Mouse (Mus musculus): Measurements from ENCODE around the gene Nlrc5. TPM values are rescaled to one million over a fixed set of nuclear protein-coding genes. Genes with fewer than 3 reads are reported as not detected.
A peak's percentile ranks its signal among the peaks of the same experiment; 100 is the strongest.

Gene Nlrc5
- polyA plus RNA-seq, 1 experiment: 17.1 TPM

GRCm38 (mm10) chr8:94469656-94470055 lies 35.5 kb downstream of the Nlrc5 start:
- DNase-seq (ENCODE audit: low spot score): no peak

GRCm38 (mm10) chr8:94470794-94471193 lies 36.6 kb downstream of the Nlrc5 start:
- no peak for DNase-seq (ENCODE audit: low spot score)

- DNase-seq (ENCODE audit: low spot score): no peak
Observed at GRCm38 (mm10) chr8:94471281-94471680, 37.1 kb downstream of the Nlrc5 start.

GRCm38 (mm10) chr8:94472741-94473140 lies 38.6 kb downstream of the Nlrc5 start:
- no peak for DNase-seq (ENCODE audit: low spot score)

GRCm38 (mm10) chr8:94473431-94473830 lies 39.3 kb downstream of the Nlrc5 start:
- DNase-seq (ENCODE audit: low spot score): no peak

GRCm38 (mm10) chr8:94475786-94476185 lies 41.6 kb downstream of the Nlrc5 start:
- DNase-seq (ENCODE audit: low spot score): no peak

DNA sequence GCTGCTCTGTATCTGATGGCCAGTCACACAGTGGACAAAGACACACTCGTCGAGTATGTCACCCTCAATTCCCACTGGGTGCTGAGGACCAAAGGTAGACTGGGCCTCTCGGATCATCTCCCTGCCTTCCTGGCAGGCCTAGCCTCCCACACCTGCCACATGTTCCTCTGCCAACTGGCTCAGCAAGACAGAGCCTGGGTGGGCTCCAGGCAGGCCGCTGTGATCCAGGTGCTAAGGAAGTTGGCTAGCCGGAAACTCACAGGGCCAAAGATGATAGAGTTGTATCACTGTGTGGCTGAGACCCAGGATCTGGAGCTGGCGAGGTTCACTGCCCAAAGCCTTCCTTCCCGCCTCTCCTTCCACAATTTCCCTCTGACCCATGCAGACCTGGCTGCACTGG lies 42.7 kb downstream of the Nlrc5 start:
- no peak for DNase-seq (ENCODE audit: low spot score)

DNA sequence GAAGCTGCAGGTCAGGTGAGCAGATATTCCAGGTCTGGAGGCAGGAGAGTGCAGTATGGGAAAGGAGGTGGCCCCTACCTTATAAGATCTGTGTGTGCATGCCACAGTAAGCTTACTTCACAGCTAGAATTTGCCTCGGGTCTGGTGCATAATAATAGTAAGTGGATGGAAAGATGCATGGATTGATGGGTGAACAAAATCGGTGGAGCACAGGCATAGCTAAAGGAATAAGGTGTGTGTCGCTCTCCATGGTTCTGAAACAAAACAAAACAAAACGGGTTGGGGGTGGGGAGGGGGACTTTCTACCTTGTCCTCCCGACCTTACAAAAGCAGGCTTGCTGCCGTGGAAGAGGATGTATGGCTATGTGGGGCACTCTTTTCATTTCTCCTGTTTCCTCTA lies 47.9 kb downstream of the Nlrc5 start:
- no peak for DNase-seq (ENCODE audit: low spot score)

GRCm38 (mm10) chr8:94485288-94485687 lies 51.1 kb downstream of the Nlrc5 start:
- DNase-seq (ENCODE audit: low spot score): no peak

DNA sequence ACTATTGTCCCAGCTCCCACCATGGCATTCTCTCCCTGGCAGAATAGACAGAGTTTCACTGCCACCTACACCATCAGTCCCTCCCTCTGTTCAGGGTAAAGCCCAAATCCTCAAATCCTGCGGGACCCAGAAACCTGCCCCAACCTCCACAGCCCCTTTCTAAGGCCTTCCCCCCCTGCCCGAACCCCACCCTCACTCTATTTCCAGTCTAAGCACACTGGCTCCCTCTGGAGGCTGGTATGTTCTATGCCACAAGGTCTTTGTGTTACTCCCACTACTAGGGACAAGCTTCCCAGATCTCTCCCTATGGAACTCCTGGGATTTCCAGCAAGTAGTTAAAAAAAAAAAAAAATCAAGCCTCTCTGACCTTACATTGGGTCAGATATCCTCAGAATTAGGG lies 51.7 kb downstream of the Nlrc5 start:
- no peak for DNase-seq (ENCODE audit: low spot score)

DNA sequence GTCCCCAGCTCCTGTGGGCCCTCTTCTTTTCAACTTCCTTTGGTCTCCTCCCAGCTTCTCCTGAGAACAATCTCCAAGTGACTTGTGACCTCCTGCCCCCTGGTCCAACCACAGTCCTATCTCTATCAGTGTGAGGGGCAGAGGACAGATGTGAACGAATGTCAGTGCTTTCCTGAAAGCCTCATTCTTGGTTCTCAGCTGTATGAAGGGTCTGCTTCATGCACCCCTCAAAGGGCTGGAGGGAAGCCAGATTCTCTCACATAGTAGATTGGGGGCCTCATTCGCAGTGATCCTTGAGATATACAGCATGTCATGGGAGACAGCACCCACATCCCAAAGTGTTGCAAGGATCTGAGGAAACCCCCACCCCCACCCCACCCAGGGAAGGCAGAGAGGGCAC lies 53.9 kb downstream of the Nlrc5 start:
- DNase-seq (ENCODE audit: low spot score): peak; percentile 13

- DNase-seq (ENCODE audit: low spot score): peak; percentile 12
Observed at GRCm38 (mm10) chr8:94489809-94490483, 55.8 kb downstream of the Nlrc5 start.

GRCm38 (mm10) chr8:94492021-94492681 lies 58.0 kb downstream of the Nlrc5 start:
- peak; percentile 69 for DNase-seq (ENCODE audit: low spot score)

DNA sequence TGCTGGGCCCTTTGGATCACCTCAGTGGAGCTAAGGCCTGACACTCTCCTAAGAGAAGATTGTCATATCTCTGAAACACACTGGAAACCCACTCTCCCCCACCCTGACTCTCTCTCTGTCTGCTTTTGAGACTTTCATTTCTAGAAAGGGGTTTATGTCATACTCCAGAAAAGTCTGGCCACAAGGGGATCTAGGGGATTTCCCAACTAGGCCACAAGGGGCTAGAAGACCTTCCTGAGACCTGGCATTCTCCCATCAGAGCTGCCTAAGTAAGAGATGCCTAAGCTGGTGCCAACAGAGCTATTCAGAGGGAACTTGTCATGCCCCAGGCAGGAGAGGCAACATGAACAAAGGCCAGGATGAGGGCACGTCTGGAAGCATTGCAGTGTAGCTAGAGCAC lies 59.1 kb downstream of the Nlrc5 start:
- DNase-seq (ENCODE audit: low spot score): no peak

- no peak for DNase-seq (ENCODE audit: low spot score)
Observed at GRCm38 (mm10) chr8:94515430-94516208, 81.5 kb downstream of the Nlrc5 start.

DNA sequence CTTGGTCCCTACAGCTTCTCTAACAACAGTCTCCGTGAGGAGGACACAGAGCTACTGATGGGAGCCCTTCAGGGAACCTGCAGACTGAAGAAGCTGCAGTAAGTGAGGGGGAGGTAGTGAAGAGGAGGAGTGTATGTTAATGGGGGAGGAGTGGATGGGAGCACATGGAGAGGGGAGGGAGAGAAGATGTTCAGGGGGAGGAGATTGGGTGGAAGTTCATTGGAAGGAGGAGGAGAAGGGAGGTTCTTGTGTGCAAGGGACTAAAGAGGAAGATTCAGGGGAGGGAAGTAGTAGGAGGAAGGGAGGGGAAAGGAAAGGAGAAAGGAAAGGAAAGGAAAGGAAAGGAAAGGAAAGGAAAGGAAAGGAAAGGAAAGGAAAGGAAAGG lies 82.0 kb downstream of the Nlrc5 start:
- DNase-seq (ENCODE audit: low spot score): no peak

- no peak for DNase-seq (ENCODE audit: low spot score)
Observed at GRCm38 (mm10) chr8:94516766-94517165, 82.6 kb downstream of the Nlrc5 start.

- no peak for DNase-seq (ENCODE audit: low spot score)
Observed at GRCm38 (mm10) chr8:94518331-94518730, 84.2 kb downstream of the Nlrc5 start.

DNA sequence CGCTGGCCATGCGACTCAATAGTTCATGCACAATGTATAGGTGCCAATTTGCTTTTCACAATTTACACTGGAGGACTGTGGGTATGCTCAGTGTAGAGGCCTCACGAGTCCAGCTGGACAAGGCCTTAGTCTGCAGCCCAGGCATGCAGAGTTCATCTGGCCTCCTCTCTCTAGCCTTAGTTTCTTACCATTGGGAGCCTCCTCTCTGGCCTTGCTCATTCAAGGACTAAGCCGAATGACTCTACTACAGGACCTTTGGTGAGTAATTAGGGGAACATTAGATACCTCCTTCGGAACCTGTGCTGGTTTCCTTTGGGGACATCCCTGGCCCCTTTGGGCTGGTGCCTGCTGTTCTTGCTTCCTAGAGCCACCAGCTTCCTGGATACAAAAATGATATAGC lies 84.9 kb downstream of the Nlrc5 start:
- DNase-seq (ENCODE audit: low spot score): no peak

DNA sequence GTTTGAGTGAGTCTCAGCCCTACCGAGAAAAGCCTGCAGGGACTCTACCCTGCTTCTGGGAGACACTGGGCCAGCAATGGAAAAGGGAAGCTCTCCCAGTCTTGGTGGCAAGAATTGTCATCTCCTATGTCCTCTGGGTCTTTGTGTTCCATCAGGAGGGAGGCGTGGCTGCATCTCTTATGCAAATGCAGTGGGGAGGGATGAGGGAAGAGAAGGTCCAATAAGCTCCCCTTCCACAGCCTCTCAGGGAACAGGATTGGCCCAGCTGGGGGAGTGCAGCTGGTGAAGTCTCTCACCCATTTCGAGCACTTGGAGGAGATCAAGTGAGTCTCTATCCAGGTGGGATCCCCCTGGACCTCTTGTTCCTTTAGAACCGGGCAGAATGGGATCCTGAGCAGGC lies 87.3 kb downstream of the Nlrc5 start:
- DNase-seq (ENCODE audit: low spot score): no peak

DNA sequence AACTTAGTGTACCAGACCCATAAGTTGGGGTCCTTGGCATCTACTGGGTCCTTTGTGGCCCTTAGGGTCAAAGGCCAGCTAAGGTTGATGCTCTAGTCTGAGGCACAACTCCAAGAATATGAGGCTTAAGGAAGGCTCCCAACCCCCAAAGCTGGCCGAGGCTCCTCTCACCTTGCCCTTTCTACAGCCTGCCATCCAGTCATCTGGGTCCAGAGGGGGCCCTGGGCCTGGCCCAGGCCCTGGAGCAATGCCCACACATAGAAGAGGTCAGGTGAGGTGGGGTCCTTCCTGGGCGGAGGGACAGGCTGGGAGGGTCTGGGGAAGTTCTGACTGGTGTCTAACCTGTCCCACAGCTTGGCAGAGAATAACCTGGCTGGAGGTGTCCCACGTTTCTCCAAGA lies 88.3 kb downstream of the Nlrc5 start:
- DNase-seq (ENCODE audit: low spot score): no peak

GRCm38 (mm10) chr8:94524554-94524953 lies 90.4 kb downstream of the Nlrc5 start:
- no peak for DNase-seq (ENCODE audit: low spot score)

GRCm38 (mm10) chr8:94527178-94527577 lies 93.0 kb downstream of the Nlrc5 start:
- DNase-seq (ENCODE audit: low spot score): no peak
